Mouse (Mus musculus) testis, adult 2 months (tissue): ENCODE results near the gene Hsd11b2. TPM values are rescaled to one million over a fixed set of nuclear protein-coding genes. Genes with fewer than 3 reads are reported as not detected.

Source experiments
- H3K27ac ChIP-seq: fragments of 200-500 bp; 2 replicates; pipeline ENCODE4 v1.5.1; 2012; ENCODE audit warnings: low read depth, low read length; ENCODE audit not compliant: control insufficient read depth, insufficient read depth
- H3K27me3 ChIP-seq: fragments of 200-500 bp; 2 replicates; pipeline ENCODE4 v1.6.1; 2012; ENCODE audit warnings: mild to moderate bottlenecking, low read length, moderate library complexity; ENCODE audit not compliant: control insufficient read depth, insufficient read depth
- H3K36me3 ChIP-seq: fragments of 200-500 bp; 2 replicates; pipeline ENCODE4 v1.6.1; 2012; ENCODE audit warnings: mild to moderate bottlenecking, low read length; ENCODE audit not compliant: control insufficient read depth, insufficient read depth
- H3K4me1 ChIP-seq: fragments of 200-500 bp; 2 replicates; pipeline ENCODE4 v1.6.1; 2012; ENCODE audit warnings: low read length; ENCODE audit not compliant: control insufficient read depth, insufficient read depth
- H3K4me3 ChIP-seq: fragments of 200-500 bp; 2 replicates; pipeline ENCODE4 v1.5.1; 2012; ENCODE audit warnings: low read depth, mild to moderate bottlenecking, low read length, moderate library complexity, mixed read lengths; ENCODE audit not compliant: control insufficient read depth
- CTCF ChIP-seq: fragments of 200-500 bp; IDR thresholded peaks from 2 replicates; pipeline ENCODE4 v1.5.1; 2012; ENCODE audit warnings: low read depth, mild to moderate bottlenecking, inconsistent platforms, low read length, moderate library complexity; ENCODE audit not compliant: control insufficient read depth, insufficient read depth, insufficient replicate concordance
- POLR2A ChIP-seq: fragments of 200-500 bp; IDR thresholded peaks from 2 replicates; pipeline ENCODE4 v1.6.1; 2012; ENCODE audit warnings: low read depth, mild to moderate bottlenecking, inconsistent platforms, low read length, moderate library complexity; ENCODE audit not compliant: control insufficient read depth
- polyA plus RNA-seq: library from polyadenylated mRNA; depleted of rRNA; stranded (reverse); fragments of >200 nt; gene quantifications from 2 replicates; pipeline ENCODE4 v1.2.3, GENCODE M21; 2012

The Hsd11b2 gene
- polyA plus RNA-seq, 1 experiment: 0.41 TPM

- H3K4me1 ChIP-seq: no peaks in the 10 kb centered on the region
- no peak for TF ChIP-seq CTCF
- no peak for TF ChIP-seq POLR2A
- H3K36me3 ChIP-seq: no peaks in the 10 kb centered on the region; the same call in 1 of the 2 replicates
- H3K4me3 ChIP-seq: no peak overlapping the region
- no peak overlapping the region for H3K27ac ChIP-seq
- no peaks in the 10 kb centered on the region for H3K27me3 ChIP-seq
Measured at GRCm38 (mm10) chr8:105527110-105527509, 8.6 kb downstream of the Hsd11b2 start.

GRCm38 (mm10) chr8:105528206-105528605 lies 9.7 kb downstream of the Hsd11b2 start:
- no peak overlapping the region for H3K27ac ChIP-seq
- TF ChIP-seq POLR2A: no peak
- TF ChIP-seq CTCF: no peak
- no peaks in the 10 kb centered on the region; the same call in 1 of the 2 replicates for H3K36me3 ChIP-seq
- H3K4me1 ChIP-seq: no peaks in the 10 kb centered on the region
- H3K4me3 ChIP-seq: no peak overlapping the region
- no peaks in the 10 kb centered on the region for H3K27me3 ChIP-seq

GRCm38 (mm10) chr8:105529271-105529670 lies 10.7 kb downstream of the Hsd11b2 start:
- H3K27me3 ChIP-seq: no peaks in the 10 kb centered on the region
- no peak for TF ChIP-seq CTCF
- TF ChIP-seq POLR2A: no peak
- no peak overlapping the region for H3K27ac ChIP-seq
- H3K4me1 ChIP-seq: no peaks in the 10 kb centered on the region
- H3K4me3 ChIP-seq: no peak overlapping the region
- no peaks in the 10 kb centered on the region; the same call in 1 of the 2 replicates for H3K36me3 ChIP-seq

GRCm38 (mm10) chr8:105531774-105532173 lies 13.2 kb downstream of the Hsd11b2 start:
- TF ChIP-seq CTCF: peak; percentile 31; the same call in 1 of the 2 replicates
- TF ChIP-seq POLR2A: no peak
- Histone ChIP-seq H3K27me3 (no peaks in the 10 kb centered on the region), H3K36me3 (no peaks in the 10 kb centered on the region; the same call in 1 of the 2 replicates), H3K4me3 (no peak overlapping the region), H3K4me1 (no peaks in the 10 kb centered on the region), H3K27ac (no peak overlapping the region)

GRCm38 (mm10) chr8:105533439-105533838 lies 14.9 kb downstream of the Hsd11b2 start:
- H3K27ac ChIP-seq: no peak overlapping the region
- no peak overlapping the region for H3K4me3 ChIP-seq
- H3K4me1 ChIP-seq: no peaks in the 10 kb centered on the region
- H3K36me3 ChIP-seq: no peaks in the 10 kb centered on the region; the same call in 1 of the 2 replicates
- H3K27me3 ChIP-seq: no peaks in the 10 kb centered on the region
- no peak for TF ChIP-seq CTCF
- no peak for TF ChIP-seq POLR2A

GRCm38 (mm10) chr8:105533892-105534329 lies 15.4 kb downstream of the Hsd11b2 start:
- Histone ChIP-seq H3K27me3 (no peaks in the 10 kb centered on the region), H3K4me3 (no peak overlapping the region), H3K36me3 (no peaks in the 10 kb centered on the region; the same call in 1 of the 2 replicates), H3K4me1 (no peaks in the 10 kb centered on the region), H3K27ac (no peak overlapping the region)
- TF ChIP-seq CTCF (peak; percentile 54; the same call in 1 of the 2 replicates), POLR2A (no peak)

GRCm38 (mm10) chr8:105536546-105536945 lies 18.0 kb downstream of the Hsd11b2 start:
- no peak for TF ChIP-seq POLR2A
- no peak for TF ChIP-seq CTCF
- Histone ChIP-seq H3K27ac (no peak overlapping the region), H3K4me3 (no peak overlapping the region), H3K27me3 (no peaks in the 10 kb centered on the region), H3K36me3 (no peaks in the 10 kb centered on the region; the same call in 1 of the 2 replicates), H3K4me1 (no peaks in the 10 kb centered on the region)

GRCm38 (mm10) chr8:105537011-105537677 lies 18.6 kb downstream of the Hsd11b2 start:
- no peak for TF ChIP-seq CTCF
- TF ChIP-seq POLR2A: no peak
- H3K4me1 ChIP-seq: no peaks in the 10 kb centered on the region
- H3K36me3 ChIP-seq: no peaks in the 10 kb centered on the region; the same call in 1 of the 2 replicates
- no peak overlapping the region for H3K27ac ChIP-seq
- no peak overlapping the region for H3K4me3 ChIP-seq
- no peaks in the 10 kb centered on the region for H3K27me3 ChIP-seq
